Mouse (Mus musculus) MEL (cell line): ENCODE results near the gene H2-Eb1.

Source experiments
- CTCF ChIP-seq, 3 experiments: IDR thresholded peaks in 2 of 3; conservative IDR thresholded peaks in 1 of 3; 2 replicates each; pipeline ENCODE4 v1.5.1; 2011 to 2012; ENCODE audit warnings: low read length in 3 of 3, low read depth in 2 of 3, mild to moderate bottlenecking in 2 of 3, improper control_type of control experiment in 1 of 3, inconsistent platforms in 1 of 3, mixed read lengths in 1 of 3, moderate library complexity in 1 of 3; ENCODE audit not compliant: control insufficient read depth in 1 of 3, insufficient read depth in 1 of 3, poor library complexity in 1 of 3, severe bottlenecking in 1 of 3
- ETS1 ChIP-seq: IDR thresholded peaks from 2 replicates; pipeline ENCODE4 v1.6.1; 2012; ENCODE audit warnings: low read depth, mild to moderate bottlenecking, inconsistent platforms, low read length, improper control_type of control experiment, moderate library complexity
- MAFK ChIP-seq: IDR thresholded peaks from 2 replicates; pipeline ENCODE4 v1.6.1; 2011; ENCODE audit warnings: low read depth, mild to moderate bottlenecking, low read length, improper control_type of control experiment, borderline replicate concordance
- MAX ChIP-seq: IDR thresholded peaks from 2 replicates; pipeline ENCODE4 v1.6.1; 2011; ENCODE audit warnings: low read length, improper control_type of control experiment
- TCF12 ChIP-seq: IDR thresholded peaks from 2 replicates; pipeline ENCODE4 v1.6.1; 2014; ENCODE audit warnings: low read depth, mild to moderate bottlenecking, inconsistent platforms, low read length, improper control_type of control experiment, moderate library complexity

GRCm38 (mm10) chr17:34307216-34307615, 1.5 kb downstream of the H2-Eb1 start:
- TF ChIP-seq MAX (no peak), ETS1 (no peak), TCF12 (no peak), CTCF (IDR thresholded peaks at IDR 0.05 in 2 of 3, conservative IDR thresholded peaks at IDR 0.05 in 1 of 3; ENCODE audit: control insufficient read depth in 1 of 3, insufficient read depth in 1 of 3, low read depth in 2 of 3, low read length in 3 of 3, poor library complexity in 1 of 3, severe bottlenecking in 1 of 3) (no peak), MAFK (no peak)
